Mouse (Mus musculus): ENCODE results near the gene Tead3.
"Not testable (repeated sequence)": the region's sequence is repeated elsewhere in the genome, so short reads cannot be mapped to it uniquely, and the experiment has no call there.

The Tead3 gene

GRCm38 (mm10) chr17:28331241-28332112, 19.1 kb downstream of the Tead3 start:
- DNase-seq (ENCODE audit: low read depth, low spot score), result no peak

DNA sequence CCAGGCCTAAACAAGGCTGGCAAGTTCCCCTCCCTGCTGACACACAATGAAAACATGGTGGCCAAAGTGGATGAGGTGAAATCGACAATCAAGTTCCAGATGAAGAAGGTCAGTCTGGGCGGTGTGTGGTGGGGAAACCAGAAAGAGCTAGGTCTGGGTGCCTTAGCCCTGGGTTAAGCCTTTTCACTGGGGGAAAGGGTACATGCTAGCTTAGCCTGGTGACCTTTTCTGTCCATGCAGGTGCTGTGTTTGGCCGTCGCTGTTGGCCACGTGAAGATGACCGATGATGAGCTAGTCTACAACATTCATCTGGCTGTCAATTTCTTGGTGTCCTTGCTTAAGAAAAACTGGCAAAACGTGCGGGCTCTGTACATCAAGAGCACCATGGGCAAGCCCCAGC, 20.0 kb downstream of the Tead3 start:
- not testable (repeated sequence) for DNase-seq (ENCODE audit: low read depth, low spot score)

DNA sequence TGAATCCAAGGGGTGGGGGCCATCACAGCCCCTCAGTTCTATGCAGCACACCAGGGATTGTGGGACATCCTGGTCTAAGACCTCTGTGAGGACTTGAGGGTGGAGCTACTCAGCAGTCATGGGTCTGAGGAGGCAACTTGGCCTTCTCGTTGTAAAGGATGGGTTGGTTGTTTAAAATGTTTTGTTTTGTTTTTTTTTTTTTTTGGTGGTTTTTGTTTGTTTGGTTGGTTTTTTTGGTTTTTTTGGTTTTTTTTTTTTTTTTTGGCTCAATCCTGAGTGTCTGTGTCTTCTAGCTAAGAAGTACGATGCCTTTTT, 20.4 kb downstream of the Tead3 start:
- DNase-seq (ENCODE audit: low read depth, low spot score), result no peak

DNA sequence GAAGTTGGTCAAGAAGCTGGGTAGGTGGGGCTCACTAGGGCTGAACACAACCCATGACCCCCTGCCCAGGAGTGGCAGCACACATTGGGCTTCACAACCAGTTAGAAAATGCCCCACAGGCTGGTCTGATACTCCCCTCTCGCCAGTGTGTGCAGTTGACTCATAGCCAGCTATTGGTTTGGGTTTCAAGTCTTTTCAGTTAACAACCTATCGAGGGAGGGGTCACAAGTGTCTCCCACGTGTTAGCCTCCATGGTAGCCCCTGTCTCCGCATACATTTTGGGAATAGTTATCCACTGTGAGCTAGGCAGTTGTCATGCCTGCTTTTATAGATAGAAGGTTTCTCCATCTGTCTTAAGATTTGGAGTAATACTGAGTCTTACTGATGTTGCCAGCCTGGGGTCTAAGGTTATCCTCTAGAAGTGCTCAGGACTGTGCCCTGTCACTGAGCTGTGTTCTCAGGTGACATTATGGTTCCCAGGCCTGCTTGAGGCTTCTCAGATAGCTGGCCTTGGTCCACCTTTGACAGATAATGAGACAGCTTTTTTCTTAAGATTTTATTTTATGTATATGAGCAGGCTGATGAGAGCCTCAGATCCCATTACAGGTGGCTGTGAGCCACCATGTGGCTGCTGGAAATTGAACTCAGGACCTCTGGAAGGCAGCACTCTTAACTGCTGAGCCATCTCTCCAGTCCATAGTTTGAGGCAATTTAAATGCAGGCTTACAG, 20.9 kb downstream of the Tead3 start:
- DNase-seq (ENCODE audit: low read depth, low spot score), result no peak

GRCm38 (mm10) chr17:28328946-28329345, 21.7 kb downstream of the Tead3 start:
- no peak for DNase-seq (ENCODE audit: low read depth, low spot score)

GRCm38 (mm10) chr17:28328366-28328928, 22.2 kb downstream of the Tead3 start, which contains the start of gene Rpl10a:
Gene Rpl10a (plus strand): TSS chr17:28328471.
- peak; percentile 94 for DNase-seq (ENCODE audit: low read depth, low spot score)

DNA sequence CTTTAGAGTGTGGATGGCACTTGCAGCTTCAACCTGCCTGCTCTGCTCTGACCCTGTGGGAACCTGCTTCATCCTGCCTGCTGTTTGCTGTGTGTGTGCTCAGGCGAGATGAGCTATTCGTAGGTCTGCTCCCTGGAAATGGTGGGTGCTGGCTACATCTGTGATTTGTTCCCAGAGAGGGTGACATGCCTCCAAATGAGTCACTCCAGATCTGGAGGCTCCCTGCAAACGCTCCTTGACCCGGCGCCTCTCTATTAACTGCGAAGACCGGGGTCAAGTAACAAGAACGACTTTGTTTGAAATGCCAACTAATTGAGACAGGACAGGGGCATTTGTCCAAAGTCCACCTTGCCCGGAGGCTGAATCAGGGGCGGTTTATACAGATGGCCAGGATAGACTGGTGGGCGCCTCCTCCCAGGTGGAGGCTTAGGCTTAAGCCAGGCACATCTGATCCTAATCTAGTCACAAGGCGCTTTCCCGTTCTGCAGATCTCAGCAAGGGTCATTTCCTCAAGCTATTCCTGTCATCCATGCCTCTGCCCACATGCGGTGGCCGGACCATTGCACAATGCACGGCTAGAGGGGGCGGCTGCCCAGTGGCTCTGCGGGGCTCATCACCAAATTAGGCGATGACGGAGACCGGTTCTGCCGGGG, 22.8 kb downstream of the Tead3 start:
- DNase-seq (ENCODE audit: low read depth, low spot score), result peak; percentile 79

DNA sequence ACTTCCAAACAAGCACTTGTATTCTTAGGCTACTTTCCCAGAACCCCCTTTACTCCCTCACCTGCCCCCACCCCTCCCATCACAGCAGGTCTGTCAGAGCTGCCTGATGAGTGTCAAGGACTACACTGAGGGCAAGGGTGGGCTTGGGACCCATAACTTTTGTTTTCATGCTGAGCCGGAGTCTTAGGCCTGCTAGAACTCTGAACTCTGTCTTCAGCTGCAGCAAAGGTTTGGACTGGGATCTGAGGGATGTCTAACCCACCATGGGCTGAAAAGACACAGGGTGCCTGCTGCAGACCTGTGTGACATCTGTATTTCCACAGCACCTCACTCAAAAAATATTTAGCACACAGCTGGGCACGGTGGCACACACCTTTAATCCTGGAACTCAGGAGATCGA, 23.7 kb downstream of the Tead3 start:
- DNase-seq (ENCODE audit: low read depth, low spot score), result no peak

DNA sequence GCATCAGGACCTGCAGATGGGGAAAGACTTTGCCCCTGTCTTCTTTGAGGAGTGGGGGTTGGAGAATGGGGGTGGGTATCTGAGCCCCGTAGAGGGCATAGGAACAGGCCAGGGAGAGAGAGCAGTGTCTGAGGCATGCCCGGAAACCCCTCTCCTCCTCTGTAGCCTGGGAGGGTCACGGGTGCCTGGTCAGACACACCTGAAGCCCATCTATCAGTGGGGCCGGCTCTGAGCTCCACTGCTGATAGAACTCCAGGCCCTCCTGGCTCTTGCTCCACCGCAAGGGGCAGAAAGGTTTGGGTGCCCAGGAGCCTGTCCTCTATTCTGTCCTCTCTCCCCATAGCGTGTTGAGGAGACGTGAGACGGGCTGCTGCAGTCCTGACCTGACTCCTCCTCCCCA, 24.9 kb downstream of the Tead3 start:
- DNase-seq (ENCODE audit: low read depth, low spot score), result no peak

GRCm38 (mm10) chr17:28324416-28324815, 26.2 kb downstream of the Tead3 start:
- DNase-seq (ENCODE audit: low read depth, low spot score), result not testable (repeated sequence)

DNA sequence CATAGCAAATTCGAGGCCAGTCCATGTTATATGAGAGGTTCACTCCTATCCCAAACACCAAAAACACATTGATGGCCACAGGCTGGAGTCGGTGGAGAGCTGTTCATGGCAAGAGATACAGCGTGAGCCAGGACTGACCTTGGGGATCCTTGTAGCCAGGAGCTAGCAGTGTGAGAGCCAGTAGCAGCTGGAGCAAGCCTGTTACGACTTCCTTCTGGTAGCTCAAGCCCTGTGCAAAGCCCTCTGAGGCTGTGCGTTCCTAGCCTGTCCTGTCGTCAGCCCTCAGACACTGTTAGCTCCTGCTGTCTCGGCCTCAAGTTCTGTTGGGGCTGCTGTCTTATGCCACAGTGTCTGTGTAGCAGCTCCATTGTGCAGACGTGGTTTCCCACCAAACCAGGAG, 26.8 kb downstream of the Tead3 start:
- DNase-seq (ENCODE audit: low read depth, low spot score), result no peak

- no peak for DNase-seq (ENCODE audit: low read depth, low spot score)
Observed at GRCm38 (mm10) chr17:28321700-28322099, 28.9 kb downstream of the Tead3 start.

GRCm38 (mm10) chr17:28317725-28318124, 32.9 kb downstream of the Tead3 start:
- no peak for DNase-seq (ENCODE audit: low read depth, low spot score)

DNA sequence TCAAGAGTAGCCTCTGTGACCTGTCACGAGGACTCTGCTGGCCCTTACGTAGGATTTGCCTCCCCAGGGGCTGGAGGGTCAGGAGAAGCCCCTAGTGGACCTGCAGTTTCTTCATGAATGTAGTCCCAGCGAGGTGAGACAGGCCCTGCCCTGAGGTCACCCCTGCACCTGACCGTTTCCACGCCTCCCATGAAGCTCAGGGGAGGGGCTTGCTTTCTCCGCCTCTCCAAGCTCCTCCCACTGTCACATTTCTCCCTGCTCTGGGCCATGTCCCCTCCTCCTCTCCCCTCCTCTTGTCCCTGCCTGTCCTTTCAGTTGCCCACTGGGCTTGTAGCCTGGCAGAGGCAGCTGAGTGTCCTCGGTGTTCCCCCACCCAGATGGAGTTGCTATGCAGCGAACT, 33.5 kb downstream of the Tead3 start:
- DNase-seq (ENCODE audit: low read depth, low spot score), result no peak

- no peak for DNase-seq (ENCODE audit: low read depth, low spot score)
Observed at GRCm38 (mm10) chr17:28316476-28316875, 34.1 kb downstream of the Tead3 start.

- no peak for DNase-seq (ENCODE audit: low read depth, low spot score)
Observed at GRCm38 (mm10) chr17:28315611-28316160, 34.9 kb downstream of the Tead3 start.

GRCm38 (mm10) chr17:28313880-28314225, 36.8 kb downstream of the Tead3 start:
- no peak for DNase-seq (ENCODE audit: low read depth, low spot score)

DNA sequence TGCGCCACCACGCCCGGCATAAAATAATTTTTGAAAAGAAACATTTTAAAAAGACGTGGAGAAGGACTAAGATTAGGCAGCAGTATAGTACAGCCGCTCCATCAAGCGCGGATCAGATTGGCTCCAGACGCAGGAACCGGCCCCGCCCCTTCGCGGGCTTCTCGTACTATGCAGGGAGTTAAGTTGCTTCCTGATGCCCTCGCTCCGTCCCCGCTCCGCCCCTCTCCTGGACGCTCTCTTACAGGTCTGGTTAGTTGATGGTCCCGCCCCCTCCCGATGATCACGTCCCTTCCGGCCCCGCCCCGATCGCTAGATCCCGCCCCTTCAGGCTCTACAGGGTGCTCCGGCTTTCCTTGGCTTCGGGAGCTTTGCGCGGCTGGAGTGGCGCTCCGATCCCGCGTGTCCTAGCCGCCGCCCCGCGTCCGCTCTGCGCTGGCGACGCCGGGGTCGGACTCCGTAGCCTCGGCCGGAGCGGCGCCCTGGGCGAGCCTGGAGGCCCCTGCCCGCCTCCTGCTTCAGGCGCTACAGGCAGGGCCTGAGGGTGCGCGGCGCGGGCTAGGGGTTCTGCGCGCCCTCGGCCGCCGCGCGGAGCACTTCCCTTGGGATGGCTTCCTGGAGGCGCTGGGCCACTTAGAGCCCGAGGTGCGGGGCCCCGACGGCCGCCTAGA, 37.3 kb downstream of the Tead3 start, which contains the start of gene Fance:
TSS of gene Fance (plus strand) at position 308 of the 668 bp plus-strand sequence.
- DNase-seq (ENCODE audit: low read depth, low spot score), result peak; percentile 99

DNA sequence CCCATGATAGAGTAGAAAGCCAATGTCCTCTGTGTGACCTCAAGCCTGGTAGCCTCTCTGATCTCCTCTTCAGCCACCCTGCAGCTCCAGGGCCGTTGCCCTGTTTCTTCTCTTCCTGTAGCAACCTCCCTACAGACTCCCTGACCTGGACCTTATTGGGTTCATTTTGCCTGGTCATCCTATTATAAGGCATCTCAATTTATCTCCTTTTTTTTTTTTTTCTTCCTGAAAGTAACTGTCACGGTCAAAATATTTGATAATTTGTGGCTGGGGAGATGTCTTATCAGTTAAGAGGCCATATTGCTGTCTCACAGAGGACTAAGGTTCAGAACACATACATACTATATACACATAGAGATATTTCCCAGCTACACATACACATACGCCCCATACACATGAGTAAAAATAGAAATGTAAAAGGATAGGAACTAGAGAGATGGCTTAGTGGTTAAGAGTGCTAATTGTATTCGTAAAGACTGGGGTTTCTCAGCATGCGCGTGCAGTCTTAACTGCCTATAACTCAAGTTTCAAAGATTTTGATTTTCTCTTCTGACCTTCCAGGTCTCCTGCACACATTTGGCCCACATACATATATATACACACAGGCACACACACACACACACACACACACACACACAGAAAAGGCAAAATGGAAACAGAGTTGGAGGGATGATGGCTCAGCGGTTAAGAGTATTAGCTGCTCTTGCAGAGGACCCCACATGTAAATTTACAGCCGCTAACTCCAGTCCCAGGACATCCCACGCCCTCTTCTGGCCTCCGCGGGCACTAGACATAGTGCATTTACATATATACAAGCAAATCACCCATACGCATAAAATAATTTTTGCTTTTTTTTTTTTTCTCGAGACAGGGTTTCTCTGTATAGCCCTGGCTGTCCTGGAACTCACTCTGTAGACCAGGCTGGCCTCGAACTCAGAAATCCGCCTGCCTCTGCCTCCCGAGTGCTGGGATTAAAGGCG, 38.1 kb downstream of the Tead3 start:
- DNase-seq (ENCODE audit: low read depth, low spot score), result no peak

All from retina, postnatal 7 days (tissue).